ENCODE assay signal across 11 mouse cellular contexts in genomic region chr12:54697791-54698250, GRCm38 (mm10). TPM values are rescaled to one million over a fixed set of nuclear protein-coding genes. Genes with fewer than 3 reads are reported as not detected.
A peak's percentile ranks its signal among the peaks of the same experiment; 100 is the strongest.
DNase-seq lines count a peak whose midpoint lies in the region; ATAC-seq lines count a peak whose summit lies in the region.
"Had no signal": no experiment of that assay in that cellular context is flagged by ENCODE, and none has a peak within 500 bp of the region (broad histone marks: within the 10 kb centered on the region; RNA-seq: fewer than 3 reads in every experiment).

No protein-coding gene starts in this region.

- no peak overlapping the region for H3K4me2 ChIP-seq in embryonic facial prominence, embryonic 15.5 days (replicated peaks)
- H3K4me2 ChIP-seq in midbrain, embryonic 15.5 days, result no peak overlapping the region
- H3K4me2 ChIP-seq: lung, embryonic 15.5 days had no signal

- peak; percentile 17 for DNase-seq in gastrocnemius, adult 18-20 months (ENCODE audit: low spot score)
- no peak for DNase-seq in gastrocnemius, postnatal 25 days
- peak; percentile 26 for DNase-seq in retina, embryonic 14.5 days (ENCODE audit: low spot score)
- no peak for DNase-seq in retina, postnatal 1 day
- DNase-seq in layer of hippocampus, adult 9-10 months (ENCODE audit: low spot score), result no peak
- no peak for DNase-seq in right cerebral cortex, postnatal 25 days
- DNase-seq: gastrocnemius, postnatal 36 days had no signal

- H3K9me3 ChIP-seq in embryonic facial prominence, embryonic 15.5 days (replicated peaks), result no peaks in the 10 kb centered on the region
- H3K9me3 ChIP-seq in midbrain, embryonic 15.5 days, result no peaks in the 10 kb centered on the region
- H3K9me3 ChIP-seq: lung, embryonic 15.5 days had no signal

- ATAC-seq in embryonic facial prominence, embryonic 15.5 days (ENCODE audit: insufficient number of reproducible peaks, low FRiP score, low TSS enrichment, low read depth), result no peak
- no peak for ATAC-seq in midbrain, embryonic 15.5 days (replicated peaks)

- peaks cover 7% of the 10 kb centered on the region for H3K4me1 ChIP-seq in embryonic facial prominence, embryonic 15.5 days
- H3K4me1 ChIP-seq in midbrain, embryonic 15.5 days, result peaks cover 19% of the 10 kb centered on the region

- H3K27ac ChIP-seq in embryonic facial prominence, embryonic 15.5 days (replicated peaks), result peak overlapping the region; percentile 31; the same call in 1 of the 2 replicates
- H3K27ac ChIP-seq in midbrain, embryonic 15.5 days, result peak overlapping the region; percentile 62; the same call in 1 of the 2 replicates
- H3K27ac ChIP-seq: kidney, postnatal 0 days had no signal

- H3K27me3 ChIP-seq in embryonic facial prominence, embryonic 15.5 days, result no peaks in the 10 kb centered on the region
- no peaks in the 10 kb centered on the region for H3K27me3 ChIP-seq in midbrain, embryonic 15.5 days (replicated peaks)

- no peak overlapping the region for H3K9ac ChIP-seq in embryonic facial prominence, embryonic 15.5 days
- no peak overlapping the region for H3K9ac ChIP-seq in midbrain, embryonic 15.5 days
- H3K9ac ChIP-seq: lung, embryonic 15.5 days had no signal

- H3K36me3 ChIP-seq in embryonic facial prominence, embryonic 15.5 days, result peaks cover under 1% of the 10 kb centered on the region; the same call in 1 of the 2 replicates
- no peaks in the 10 kb centered on the region for H3K36me3 ChIP-seq in midbrain, embryonic 15.5 days (replicated peaks)
- H3K36me3 ChIP-seq: lung, embryonic 15.5 days had no signal

- no peak overlapping the region for H3K4me3 ChIP-seq in embryonic facial prominence, embryonic 15.5 days (replicated peaks)
- H3K4me3 ChIP-seq in midbrain, embryonic 15.5 days, result no peak overlapping the region
- H3K4me3 ChIP-seq: lung, embryonic 15.5 days had no signal

- 46% methylated on average over 6 of the region's 6 CpGs for WGBS in embryonic facial prominence, embryonic 15.5 days
- 50% methylated on average over 6 of the region's 6 CpGs for WGBS in midbrain, embryonic 15.5 days

RNA-seq across cellular contexts. Expression of gene Eapp, which starts 2.1 kb away (rescaled TPM):
- total RNA-seq in gastrocnemius, adult 18-20 months (2021), result 10 to 100 TPM; 17.1 to 18.5 TPM
- total RNA-seq in gastrocnemius, postnatal 25 days (2021), result 10 to 100 TPM; 16.3 to 18.7 TPM
- 71.1 and 72.6 TPM in 2 replicates for polyA plus RNA-seq in embryonic facial prominence, embryonic 15.5 days (2015; fragmentation: Nextera tagmentation; extraction: Ambion mirVana)
- 82.0 and 88.5 TPM in 2 replicates for polyA plus RNA-seq in midbrain, embryonic 15.5 days (2015; fragmentation: Nextera tagmentation; extraction: Ambion mirVana)

RNA-seq across cellular contexts. Expression of gene Sptssa, which starts 41.4 kb away (rescaled TPM):
- total RNA-seq in gastrocnemius, adult 18-20 months (2021), result 10 to 100 TPM; 15.8 TPM
- total RNA-seq in gastrocnemius, postnatal 25 days (2021), result 10 to 100 TPM; 17.0 to 17.9 TPM
- 190 and 192 TPM in 2 replicates for polyA plus RNA-seq in embryonic facial prominence, embryonic 15.5 days (2015; fragmentation: Nextera tagmentation; extraction: Ambion mirVana)
- 169 and 171 TPM in 2 replicates for polyA plus RNA-seq in midbrain, embryonic 15.5 days (2015; fragmentation: Nextera tagmentation; extraction: Ambion mirVana)

Comparison
In these comparisons a context has a peak if more than half of its experiments do, and no peak if none do; other contexts are left out.
1. DNase-seq: peak in gastrocnemius, adult 18-20 months (single experiment) and retina, embryonic 14.5 days (single experiment); none in gastrocnemius, postnatal 25 days (single experiment), retina, postnatal 1 day (single experiment), layer of hippocampus, adult 9-10 months (single experiment) and right cerebral cortex, postnatal 25 days (single experiment).